Mouse (Mus musculus): ENCODE measurements at regions not wholly inside any gene's neighbourhood (a gene's known extent, or its start where the extent isn't known, plus 50 kb on each side); places are given as distances from the start of the nearest gene placed in this dataset.

DNA sequence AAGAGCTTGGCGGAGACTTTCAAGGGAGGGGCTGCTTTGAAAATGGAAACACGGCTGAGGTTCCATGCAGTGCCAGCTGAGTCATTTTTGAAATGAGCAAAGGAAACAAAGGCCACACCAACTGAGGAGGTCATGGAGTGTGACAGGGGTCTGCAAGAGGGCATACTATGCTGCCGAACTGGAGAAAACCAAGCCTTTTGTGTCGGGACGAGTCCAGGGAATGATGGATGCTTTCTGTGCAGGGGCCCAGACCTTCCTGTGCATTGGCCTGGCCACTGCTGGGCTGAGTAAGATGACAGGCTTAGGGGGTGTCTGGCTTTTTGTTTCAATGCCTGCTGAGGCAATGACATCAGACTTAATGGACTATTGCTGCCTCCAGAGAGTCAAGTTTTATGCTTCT lies 203.8 kb upstream of the Ubash3b start:
- no peak for TF ChIP-seq CTCF (IDR thresholded peaks at IDR 0.05; ENCODE audit: control insufficient read depth, insufficient read depth, insufficient replicate concordance, low read depth, low read length)
- TF ChIP-seq POLR2A (IDR thresholded peaks at IDR 0.05; ENCODE audit: control insufficient read depth, low read depth, low read length): no peak
